Mouse (Mus musculus) heart, adult 2 months (tissue): Measurements from ENCODE around the gene Gm21830. TPM values are rescaled to one million over a fixed set of nuclear protein-coding genes. Genes with fewer than 3 reads are reported as not detected.
"Not testable (repeated sequence)": the region's sequence is repeated elsewhere in the genome, so short reads cannot be mapped to it uniquely, and the experiment has no call there.

ENCODE experiments used
- DNase-seq, 2 experiments: peaks; one replicate each; pipeline ENCODE4 v3.0.0; 2021
- H3K27ac ChIP-seq: fragments of 200-600 bp; 2 replicates; pipeline ENCODE4 v1.8.1; 2022
- H3K27me3 ChIP-seq: fragments of 200-500 bp; 2 replicates; pipeline ENCODE4 v1.6.1; 2012; ENCODE audit warnings: mild to moderate bottlenecking, low read length, inconsistent platforms, mixed read lengths; ENCODE audit not compliant: control insufficient read depth, insufficient read depth
- H3K36me3 ChIP-seq: fragments of 200-500 bp; 2 replicates; pipeline ENCODE4 v1.6.1; 2012; ENCODE audit warnings: low read length, inconsistent platforms; ENCODE audit not compliant: control insufficient read depth, insufficient read depth
- H3K4me1 ChIP-seq: fragments of 200-500 bp; 2 replicates; pipeline ENCODE4 v1.6.1; 2011; ENCODE audit warnings: low read length; ENCODE audit not compliant: control insufficient read depth, insufficient read depth
- H3K4me3 ChIP-seq: fragments of 200-600 bp; 2 replicates; pipeline ENCODE4 v1.8.1; 2022
- H3K79me2 ChIP-seq: fragments of 200-500 bp; replicated peaks from 2 replicates; pipeline ENCODE4 v1.6.1; 2012; ENCODE audit warnings: mild to moderate bottlenecking, inconsistent platforms, low read length, moderate library complexity, mixed read lengths; ENCODE audit not compliant: control insufficient read depth, insufficient read depth
- H3K9ac ChIP-seq: fragments of 200-500 bp; 2 replicates; pipeline ENCODE4 v1.6.1; 2012; ENCODE audit warnings: low read depth, mild to moderate bottlenecking, control low read depth, inconsistent platforms, low read length, mixed read lengths
- CTCF ChIP-seq: fragments of 200-600 bp; IDR thresholded peaks from 2 replicates; pipeline ENCODE4 v1.8.1; 2022; ENCODE audit warnings: antibody characterized with exemption, mild to moderate bottlenecking, moderate library complexity
- EP300 ChIP-seq: fragments of 200-500 bp; IDR thresholded peaks from 2 replicates; pipeline ENCODE4 v1.6.1; 2011; ENCODE audit warnings: low read depth, low read length, control low read depth; ENCODE audit not compliant: insufficient read depth
- POLR2A ChIP-seq: fragments of 200-500 bp; IDR thresholded peaks from 2 replicates; pipeline ENCODE4 v1.6.1; 2011; ENCODE audit warnings: mild to moderate bottlenecking, low read depth, low read length, control low read depth; ENCODE audit not compliant: insufficient read depth
- WGBS: fragments of 180-500 bp; shearing (Covaris S2); methylation state at CpG from one replicate; pipeline ENCODE4 v1.1.7; 2018; 5-methylcytosine and 5-hydroxymethylcytosine counted together
- intact Hi-C: fragments of 180-260 bp; cut with DNase I; formaldehyde crosslinking; loops from one replicate; pipeline ENCODE4 v1.15.1; 2025
- long read RNA-seq: library from polyadenylated mRNA; stranded (forward); transcript quantifications from one replicate; pipeline ENCODE4 v2.0.0, GENCODE M21; 2021
- polyA plus RNA-seq: library from polyadenylated mRNA; depleted of rRNA; stranded (reverse); fragments of >200 nt; gene quantifications from 2 replicates; pipeline ENCODE4 v1.2.3, GENCODE M21; 2012; rRNA removed
- total RNA-seq, 2 experiments: library from RNA; stranded (reverse); gene quantifications; 2 replicates each; pipeline ENCODE4 v1.2.3; 2021

The Gm21830 gene
- total RNA-seq, result not detected
- not detected in 2 replicates for polyA plus RNA-seq
- long read RNA-seq, result 0 reads

DNA sequence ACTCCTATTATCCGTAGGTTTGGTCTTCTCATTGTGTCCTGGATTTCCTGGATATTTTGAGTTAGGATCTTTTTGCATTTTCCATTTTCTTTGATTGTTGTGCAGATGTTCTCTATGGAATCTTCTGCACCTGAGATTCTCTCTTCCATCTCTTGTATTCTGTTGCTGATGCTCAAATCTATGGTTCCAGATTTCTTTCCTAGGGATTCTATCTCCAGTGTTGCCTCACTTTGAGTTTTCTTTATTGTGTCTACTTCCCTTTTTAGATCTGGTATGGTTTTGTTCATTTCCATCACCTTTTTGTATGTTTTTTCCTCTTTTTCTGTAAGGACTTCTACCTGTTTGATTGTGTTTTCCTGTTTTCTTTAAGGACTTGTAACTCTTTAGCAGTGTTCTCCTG is at the start of gene Gm21830:
Gene Gm21830, plus strand, starts transcription at position 301 of the 400 bp plus-strand sequence.
- H3K9ac ChIP-seq, H3K27me3 ChIP-seq, H3K36me3 ChIP-seq, H3K4me1 ChIP-seq, H3K79me2 ChIP-seq, H3K27ac ChIP-seq, DNase-seq, intact Hi-C loops, H3K4me3 ChIP-seq: not testable (repeated sequence)
- WGBS, result no CpG with 5 or more reads among the region's 1 CpGs

DNA sequence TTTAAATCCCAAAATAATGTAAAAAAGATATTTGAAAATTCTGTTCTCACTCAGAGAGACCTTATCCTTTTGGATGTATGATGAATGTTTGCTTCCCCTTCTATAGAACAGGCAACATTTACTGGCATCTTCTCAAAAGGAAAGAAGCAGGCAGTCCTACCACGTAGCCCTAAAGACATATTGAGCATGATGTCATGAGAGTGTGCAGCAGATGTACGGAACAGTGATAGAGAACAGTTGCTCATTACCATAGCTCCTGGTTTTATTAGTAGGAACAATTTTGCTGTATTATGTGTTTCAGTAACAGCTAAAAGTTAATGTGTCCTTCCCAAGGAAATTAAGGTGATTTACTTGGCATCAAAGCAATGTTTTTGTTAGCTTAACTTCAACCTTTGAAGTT is 49.0 kb upstream of the Gm21830 start:
- H3K27ac ChIP-seq, result no peak overlapping the region
- TF ChIP-seq POLR2A (no peak), CTCF (no peak), EP300 (no peak)
- H3K79me2 ChIP-seq, result no peaks in the 10 kb centered on the region
- no peak for DNase-seq
- H3K9ac ChIP-seq, result no peak overlapping the region
- intact Hi-C loops, result no loop called here
- H3K4me1 ChIP-seq, result no peaks in the 10 kb centered on the region
- WGBS, result 59% methylated on average over 2 of the region's 2 CpGs
- H3K36me3 ChIP-seq, result no peaks in the 10 kb centered on the region
- no peak overlapping the region for H3K4me3 ChIP-seq
- no peaks in the 10 kb centered on the region for H3K27me3 ChIP-seq

DNA sequence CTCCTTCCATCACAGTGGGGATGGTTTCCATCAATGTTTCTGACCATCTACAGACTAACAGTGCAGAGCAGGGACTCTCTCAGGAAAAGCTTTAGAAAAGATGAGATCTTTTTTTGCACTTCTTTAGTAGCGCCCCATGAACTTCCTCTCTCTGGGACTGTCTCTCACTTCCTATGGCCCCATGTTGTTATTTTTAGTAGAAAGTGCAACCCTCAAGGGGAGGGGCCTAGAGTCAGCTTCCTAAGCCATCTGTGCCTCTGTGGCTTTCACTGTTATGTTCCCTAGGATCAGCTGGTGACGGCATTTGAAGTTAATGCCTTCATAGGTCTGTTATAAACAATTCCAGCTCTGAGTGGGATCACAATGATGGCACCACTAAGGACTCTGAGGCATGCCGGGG is 35.0 kb upstream of the Gm21830 start:
- intact Hi-C loops, result no loop called here
- 48% methylated on average over 3 of the region's 3 CpGs for WGBS
- H3K4me3 ChIP-seq, result no peak overlapping the region
- no peaks in the 10 kb centered on the region for H3K4me1 ChIP-seq
- no peak overlapping the region for H3K9ac ChIP-seq
- no peaks in the 10 kb centered on the region for H3K79me2 ChIP-seq
- H3K27me3 ChIP-seq, result no peaks in the 10 kb centered on the region
- no peaks in the 10 kb centered on the region for H3K36me3 ChIP-seq
- no peak overlapping the region for H3K27ac ChIP-seq
- no peak for TF ChIP-seq POLR2A
- TF ChIP-seq CTCF, result no peak
- no peak for TF ChIP-seq EP300
- DNase-seq, result peak in 1 of 2 experiments; percentile 3

DNA sequence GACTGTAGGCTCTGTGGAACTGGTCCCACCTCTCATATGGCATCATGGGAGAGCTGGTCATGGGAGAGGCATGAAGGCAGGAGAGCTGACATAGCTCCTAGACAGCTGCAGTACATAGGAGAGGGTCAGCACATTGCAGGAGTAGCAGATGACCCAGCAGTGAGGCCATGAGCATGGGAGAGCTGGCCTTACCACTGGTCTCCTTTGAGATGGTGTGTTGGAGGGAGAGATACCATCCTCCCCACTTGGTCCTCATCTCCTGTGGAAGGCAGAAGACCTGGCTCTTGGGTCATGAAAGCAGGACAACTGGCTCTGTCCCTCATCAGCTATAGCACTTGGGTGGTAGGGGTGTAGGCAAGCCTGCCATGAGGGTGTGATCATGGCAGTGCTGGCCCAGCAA is 7.3 kb downstream of the Gm21830 start:
- TF ChIP-seq CTCF (no peak), EP300 (no peak), POLR2A (no peak)
- H3K9ac ChIP-seq, result no peak overlapping the region
- no peak for DNase-seq
- H3K27ac ChIP-seq, result no peak overlapping the region
- no peaks in the 10 kb centered on the region for H3K79me2 ChIP-seq
- intact Hi-C loops, result no loop called here
- H3K4me1 ChIP-seq, result no peaks in the 10 kb centered on the region
- H3K27me3 ChIP-seq, result no peaks in the 10 kb centered on the region
- no peak overlapping the region for H3K4me3 ChIP-seq
- no peaks in the 10 kb centered on the region for H3K36me3 ChIP-seq

DNA sequence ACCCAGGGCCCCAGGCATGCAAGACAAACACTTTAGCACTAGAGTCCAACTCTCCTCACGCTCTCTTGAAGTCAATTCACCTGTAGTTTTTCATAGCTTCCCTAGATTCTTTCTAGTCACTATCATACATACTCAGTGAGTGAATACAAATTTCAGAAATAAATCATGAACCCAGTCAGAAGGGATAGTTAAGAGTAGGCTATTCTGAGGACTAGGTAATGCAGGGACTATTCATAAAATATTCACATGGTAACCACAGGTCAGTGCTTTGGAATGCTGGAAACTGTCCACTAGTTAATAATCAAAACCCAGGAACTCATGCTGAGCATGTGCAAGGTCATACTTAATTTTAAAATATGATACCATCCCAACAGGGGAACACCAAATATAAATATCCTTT is 9.3 kb downstream of the Gm21830 start:
- H3K4me3 ChIP-seq, result no peak overlapping the region
- H3K27ac ChIP-seq, result no peak overlapping the region
- intact Hi-C loops, result no loop called here
- 83% methylated on average over 1 of the region's 1 CpGs for WGBS
- no peaks in the 10 kb centered on the region for H3K27me3 ChIP-seq
- TF ChIP-seq POLR2A (no peak), CTCF (no peak), EP300 (no peak)
- no peaks in the 10 kb centered on the region for H3K4me1 ChIP-seq
- no peak overlapping the region for H3K9ac ChIP-seq
- no peaks in the 10 kb centered on the region for H3K36me3 ChIP-seq
- no peaks in the 10 kb centered on the region for H3K79me2 ChIP-seq
- DNase-seq, result no peak

DNA sequence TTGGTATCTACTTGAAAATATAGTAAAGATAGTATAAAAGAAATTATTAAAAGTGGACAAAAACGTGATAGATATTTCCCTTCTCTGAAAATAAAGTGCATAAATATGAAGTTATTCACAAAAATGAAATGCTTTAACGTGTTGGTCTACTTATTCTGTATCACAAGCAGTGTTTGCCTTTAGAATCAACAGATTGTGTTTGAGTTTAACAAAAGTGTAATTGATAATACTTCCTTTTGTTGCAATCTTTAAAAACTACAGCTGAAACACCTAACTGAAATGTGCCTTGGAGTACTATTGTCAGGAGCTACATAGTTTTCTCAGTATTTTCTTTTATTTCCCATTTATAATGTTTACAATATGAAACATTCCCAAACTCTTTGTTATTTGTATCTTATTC is 19.6 kb downstream of the Gm21830 start, which contains the start of gene Gm26727:
Gene Gm26727, minus strand, starts transcription at position 101 of the 400 bp plus-strand sequence.
- Histone ChIP-seq H3K4me3 (no peak within 1 kb of the TSS), H3K36me3 (no peaks in the 10 kb centered on the region), H3K79me2 (no peaks in the 10 kb centered on the region), H3K27me3 (no peaks in the 10 kb centered on the region), H3K9ac (no peak within 1 kb of the TSS), H3K4me1 (no peaks in the 10 kb centered on the region), H3K27ac (no peak within 1 kb of the TSS)
- intact Hi-C loops, result no loop called here
- 52% methylated on average over 2 of the region's 2 CpGs for WGBS
- no peak for TF ChIP-seq EP300
- no peak for TF ChIP-seq CTCF
- TF ChIP-seq POLR2A, result no peak
- no peak for DNase-seq
